Mouse (Mus musculus) ES-E14 (cell line): ENCODE results near the gene Pcsk7. TPM values are rescaled to one million over a fixed set of nuclear protein-coding genes. Genes with fewer than 3 reads are reported as not detected.
A peak's percentile ranks its signal among the peaks of the same experiment; 100 is the strongest.

Source experiments
- DNase-seq: peaks from one replicate; pipeline ENCODE4 v3.0.0-alpha.2; 2013; ENCODE audit warnings: low read depth, low spot score
- H3K27ac ChIP-seq: 2 replicates; pipeline ENCODE4 v1.5.1; 2012; ENCODE audit warnings: low read depth, mild to moderate bottlenecking, low read length, moderate library complexity, mixed read lengths; ENCODE audit not compliant: poor library complexity, insufficient read depth, severe bottlenecking
- H3K36me3 ChIP-seq: 2 replicates; pipeline ENCODE4 v1.6.1; 2012; ENCODE audit warnings: mild to moderate bottlenecking, low read length, moderate library complexity, mixed read lengths; ENCODE audit not compliant: control insufficient read depth, poor library complexity, insufficient read depth, severe bottlenecking
- H3K4me1 ChIP-seq, 2 experiments: fragments of 150-350 bp in 1 of 2; sonication (generic) in 1 of 2; 2 replicates each; pipeline ENCODE4 v1.6.1; 2012; ENCODE audit warnings: low read length in 2 of 2, mild to moderate bottlenecking in 1 of 2, mixed read lengths in 1 of 2; ENCODE audit not compliant: control insufficient read depth in 2 of 2, insufficient read depth in 2 of 2, poor library complexity in 1 of 2
- H3K4me3 ChIP-seq, 2 experiments: fragments of 150-350 bp in 1 of 2; sonication (generic) in 1 of 2; 2 replicates each; pipeline ENCODE4 v1.5.1; 2012; ENCODE audit warnings: low read length in 2 of 2, low read depth in 1 of 2, mild to moderate bottlenecking in 1 of 2, mixed read lengths in 1 of 2; ENCODE audit not compliant: insufficient read depth in 1 of 2, poor library complexity in 1 of 2, severe bottlenecking in 1 of 2
- H3K9ac ChIP-seq: 2 replicates; pipeline ENCODE4 v1.6.1; 2012; ENCODE audit warnings: low read depth, mild to moderate bottlenecking, low read length, mixed read lengths; ENCODE audit not compliant: poor library complexity, insufficient read depth, severe bottlenecking
- H3K9me3 ChIP-seq: fragments of 150-350 bp; sonication (generic); 2 replicates; pipeline ENCODE4 v1.6.1; 2012; ENCODE audit warnings: low read depth, mild to moderate bottlenecking, low read length; ENCODE audit not compliant: control insufficient read depth, insufficient read depth
- CHD2 ChIP-seq: IDR thresholded peaks from 2 replicates; pipeline ENCODE4 v1.6.1; 2014; ENCODE audit warnings: mild to moderate bottlenecking, low read depth, low read length, inconsistent platforms
- HCFC1 ChIP-seq: IDR thresholded peaks from 2 replicates; pipeline ENCODE4 v1.6.1; 2012; ENCODE audit warnings: low read length, inconsistent platforms, borderline replicate concordance; ENCODE audit not compliant: insufficient read depth
- MAFK ChIP-seq: IDR thresholded peaks from 2 replicates; pipeline ENCODE4 v1.6.1; 2014; ENCODE audit warnings: mild to moderate bottlenecking, low read depth, low read length, inconsistent platforms; ENCODE audit not compliant: insufficient read depth
- ZC3H11A ChIP-seq: IDR thresholded peaks from 2 replicates; pipeline ENCODE4 v1.6.1; 2012; ENCODE audit warnings: low read depth, mild to moderate bottlenecking, inconsistent platforms, low read length, borderline replicate concordance
- ZNF384 ChIP-seq: IDR thresholded peaks from 2 replicates; pipeline ENCODE4 v1.6.1; 2012; ENCODE audit warnings: low read depth, low read length, inconsistent platforms
- in situ Hi-C, 2 experiments: fragments of 600-800 bp; cut with MboI; formaldehyde crosslinking; loops; one replicate each; pipeline ENCODE4 v1.15.1; 2025; ENCODE audit warnings: low sequenced_read_pairs in 2 of 2, inconsistent platforms in 1 of 2; ENCODE audit not compliant: unreplicated experiment in 2 of 2
- total RNA-seq: library from RNA; depleted of rRNA; stranded (reverse); fragments of 300-350 nt; gene quantifications from 2 replicates; pipeline ENCODE4 v1.2.3, GENCODE M21; 2012

Pcsk7 gene
- total RNA-seq, 1 experiment: 21.3 TPM

- H3K36me3 ChIP-seq: no peaks in the 10 kb centered on the region
- no peaks in the 10 kb centered on the region for H3K9me3 ChIP-seq
- H3K4me3 ChIP-seq: no peak overlapping the region
- no peak overlapping the region for H3K27ac ChIP-seq
- in situ Hi-C loops: no loop called here
- H3K9ac ChIP-seq: no peak overlapping the region
- TF ChIP-seq HCFC1 (no peak), ZC3H11A (no peak), CHD2 (no peak), ZNF384 (no peak), MAFK (no peak)
- DNase-seq: peak; percentile 19
- no peaks in the 10 kb centered on the region for H3K4me1 ChIP-seq
These were observed 28.4 kb upstream of the Pcsk7 start for GRCm38 (mm10) chr9:45877928-45878327.

DNA sequence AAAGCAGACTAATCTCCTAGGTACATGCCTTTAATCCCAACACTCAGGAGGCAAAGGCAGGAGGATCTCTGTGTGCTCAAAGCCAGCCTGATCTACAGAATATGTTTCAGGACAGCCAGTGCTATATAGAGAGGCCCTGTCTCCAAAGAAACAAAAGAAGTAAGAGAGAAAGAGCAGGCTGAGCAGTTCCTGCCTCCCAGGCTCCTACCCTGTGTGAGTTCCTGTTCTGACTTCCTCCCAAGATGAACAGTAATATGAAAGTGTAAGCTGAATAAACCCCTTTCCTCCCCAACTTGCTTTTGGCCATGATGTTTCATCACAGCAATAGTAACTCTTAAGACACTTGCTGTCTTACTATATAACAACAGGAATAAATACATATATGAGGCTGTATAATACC is 12.6 kb upstream of the Pcsk7 start:
- Histone ChIP-seq H3K36me3 (peaks cover 2% of the 10 kb centered on the region), H3K4me1 (no peaks in the 10 kb centered on the region), H3K9me3 (no peaks in the 10 kb centered on the region), H3K9ac (no peak overlapping the region), H3K27ac (no peak overlapping the region), H3K4me3 (no peak overlapping the region)
- DNase-seq: no peak
- no peak for TF ChIP-seq ZC3H11A
- TF ChIP-seq ZNF384: no peak
- TF ChIP-seq CHD2: no peak
- no peak for TF ChIP-seq MAFK
- no peak for TF ChIP-seq HCFC1
- in situ Hi-C loops: no loop called here

GRCm38 (mm10) chr9:45905196-45905595 is 1.1 kb upstream of the Pcsk7 start:
- no peak overlapping the region for H3K27ac ChIP-seq
- peak overlapping the region in 1 of 2 experiments; percentile 77; a peak in 2 of 4 replicates for H3K4me3 ChIP-seq
- TF ChIP-seq HCFC1: no peak
- TF ChIP-seq ZC3H11A: no peak
- TF ChIP-seq MAFK: no peak
- TF ChIP-seq ZNF384: no peak
- TF ChIP-seq CHD2: no peak
- H3K4me1 ChIP-seq: no peaks in the 10 kb centered on the region
- in situ Hi-C loops: no loop called here
- no peak overlapping the region for H3K9ac ChIP-seq
- peaks cover 8% of the 10 kb centered on the region; the same call in 1 of the 2 replicates for H3K36me3 ChIP-seq
- no peak for DNase-seq
- H3K9me3 ChIP-seq: no peaks in the 10 kb centered on the region

GRCm38 (mm10) chr9:45905811-45906237 is 473 bp upstream of the Pcsk7 start:
- peak; percentile 8 for DNase-seq
- Histone ChIP-seq H3K27ac (peak overlapping the region; percentile 16; the same call in 1 of the 2 replicates), H3K9ac (peak overlapping the region; percentile 78), H3K4me3 (peak overlapping the region; percentile 77 to 86), H3K9me3 (no peaks in the 10 kb centered on the region), H3K36me3 (peaks cover 10% of the 10 kb centered on the region; the same call in 1 of the 2 replicates), H3K4me1 (no peaks in the 10 kb centered on the region)
- in situ Hi-C loops: no loop called here
- TF ChIP-seq CHD2 (no peak), HCFC1 (no peak), MAFK (no peak), ZC3H11A (no peak), ZNF384 (no peak)

GRCm38 (mm10) chr9:45907078-45907428 is 756 bp downstream of the Pcsk7 start:
- TF ChIP-seq ZC3H11A: no peak
- Histone ChIP-seq H3K4me3 (peak overlapping the region; percentile 77 to 86), H3K36me3 (peaks cover 16% of the 10 kb centered on the region), H3K9me3 (no peaks in the 10 kb centered on the region), H3K4me1 (no peaks in the 10 kb centered on the region), H3K27ac (no peak overlapping the region), H3K9ac (peak overlapping the region; percentile 82)
- peak; percentile 3 for DNase-seq
- in situ Hi-C loops: no loop called here
